Mouse (Mus musculus): ENCODE results near the gene Prnd. TPM values are rescaled to one million over a fixed set of nuclear protein-coding genes. Genes with fewer than 3 reads are reported as not detected.

Gene Prnd
- polyA plus RNA-seq, 1 experiment, result 0.87 TPM

Other genes with a start within 250 kb of the Prnd start
- 0.03 TPM in 1 of 2 replicates, not detected in the other for gene Erv3, start 91.1 kb upstream of the Prnd start, polyA plus RNA-seq (2012; rRNA removed)
- gene Prnp, start 40.9 kb upstream of the Prnd start, polyA plus RNA-seq (2012; rRNA removed), result 27.2 and 29.7 TPM in 2 replicates
- not detected in 2 replicates for gene Prn, start 40.9 kb upstream of the Prnd start, polyA plus RNA-seq (2012; rRNA removed)
- 10.2 and 16.3 TPM in 2 replicates for gene Rassf2, start 79.4 kb downstream of the Prnd start, polyA plus RNA-seq (2012; rRNA removed)
- 10.6 and 22.4 TPM in 2 replicates for gene Slc23a2, start 194.2 kb downstream of the Prnd start, polyA plus RNA-seq (2012; rRNA removed)

Measured in large intestine, adult 2 months (tissue).